ENCODE assay signal across 8 mouse cellular contexts in genomic region chr7:142083588-142084317, GRCm38 (mm10). TPM values are rescaled to one million over a fixed set of nuclear protein-coding genes. Genes with fewer than 3 reads are reported as not detected.
DNase-seq lines count a peak whose midpoint lies in the region; ATAC-seq lines count a peak whose summit lies in the region.

No protein-coding gene starts in this region.

- intact Hi-C loops in left cerebral cortex, postnatal 4 days (cut with DNase I) = no loop called here

- DNase-seq in liver = no peak
- peak; percentile 29 to 67 for DNase-seq in gastrocnemius, postnatal 4 days (ENCODE audit: low spot score in 2 of 2)
- DNase-seq in kidney, postnatal 10 days = peak; percentile 49
- no peak for DNase-seq in retina, postnatal 1 day
- no peak for DNase-seq in left cerebral cortex, postnatal 4 days
- no peak for DNase-seq in layer of hippocampus, postnatal 14 days (ENCODE audit: low spot score in 2 of 2)

- ATAC-seq in liver, embryonic 12.5 days = no peak

- H3K27me3 ChIP-seq in liver, embryonic 12.5 days (replicated peaks) = peaks cover 79% of the 10 kb centered on the region

- H3K4me1 ChIP-seq in liver, embryonic 12.5 days = peaks cover 57% of the 10 kb centered on the region
- peaks cover 6% of the 10 kb centered on the region for H3K4me1 ChIP-seq in brown adipose tissue, adult 24 weeks (ENCODE audit: control insufficient read depth, insufficient read depth, insufficient read length, low read length)

- no peak overlapping the region for H3K4me3 ChIP-seq in liver, embryonic 12.5 days
- H3K4me3 ChIP-seq in brown adipose tissue, adult 24 weeks (ENCODE audit: insufficient read depth, low read depth, low read length) = no peak overlapping the region

- H3K36me3 ChIP-seq in liver, embryonic 12.5 days = peaks cover 60% of the 10 kb centered on the region

- H3K9me3 ChIP-seq in liver, embryonic 12.5 days (replicated peaks) = no peaks in the 10 kb centered on the region

- 0 out of 2 replicates have a peak overlapping the region, but pooled peaks have one; percentile 38 for H3K9ac ChIP-seq in liver, embryonic 12.5 days

- no peak overlapping the region for H3K27ac ChIP-seq in liver, embryonic 12.5 days
- H3K27ac ChIP-seq in brown adipose tissue, adult 24 weeks (replicated peaks; ENCODE audit: low read depth, low read length) = peak overlapping the region; percentile 57

- no peak overlapping the region for H3K4me2 ChIP-seq in liver, embryonic 12.5 days

- WGBS in liver, embryonic 12.5 days (ENCODE audit: insufficient replicate concordance) = 31% methylated on average over 12 of the region's 12 CpGs

RNA-seq across cellular contexts. Expression of gene Dusp8, which starts 11.9 kb away (rescaled TPM):
- 7.4 and 7.5 TPM in 2 replicates for polyA plus RNA-seq in liver, embryonic 12.5 days (2016; fragmentation: Nextera tagmentation; extraction: Ambion mirVana)
- polyA plus RNA-seq in brown adipose tissue, adult 24 weeks (2012; ENCODE audit: insufficient read depth, insufficient read length, missing spikeins) = 6.7 and 8.2 TPM in 2 replicates
- 10 to 100 TPM; 14.3 to 20.4 TPM for total RNA-seq in gastrocnemius, postnatal 4 days (2021)
- total RNA-seq in left cerebral cortex, postnatal 4 days (2021) = 100 to 1,000 TPM; 142 to 154 TPM
- 100 to 1,000 TPM; 139 to 140 TPM for total RNA-seq in layer of hippocampus, postnatal 14 days (2021)

RNA-seq across cellular contexts. Expression of gene Mob2, which starts 22.9 kb away (rescaled TPM):
- polyA plus RNA-seq in liver, embryonic 12.5 days (2016; fragmentation: Nextera tagmentation; extraction: Ambion mirVana) = 62.9 and 64.6 TPM in 2 replicates
- polyA plus RNA-seq in brown adipose tissue, adult 24 weeks (2012; ENCODE audit: insufficient read depth, insufficient read length, missing spikeins) = 29.6 and 34.7 TPM in 2 replicates
- 10 to 100 TPM; 45.0 to 47.9 TPM for total RNA-seq in gastrocnemius, postnatal 4 days (2021)
- 10 to 100 TPM; 21.1 to 21.2 TPM for total RNA-seq in left cerebral cortex, postnatal 4 days (2021)
- total RNA-seq in layer of hippocampus, postnatal 14 days (2021) = 10 to 100 TPM; 23.6 to 27.1 TPM

RNA-seq across cellular contexts. Expression of gene Gm45618, which starts 36.8 kb away (rescaled TPM):
- not detected in 2 replicates for polyA plus RNA-seq in liver, embryonic 12.5 days (2016; fragmentation: Nextera tagmentation; extraction: Ambion mirVana)
- not detected in 2 replicates for polyA plus RNA-seq in brown adipose tissue, adult 24 weeks (2012; ENCODE audit: insufficient read depth, insufficient read length, missing spikeins)
- not detected for total RNA-seq in gastrocnemius, postnatal 4 days (2021)
- total RNA-seq in left cerebral cortex, postnatal 4 days (2021) = not detected
- not detected for total RNA-seq in layer of hippocampus, postnatal 14 days (2021)

RNA-seq across cellular contexts. Expression of gene Gm39115, which starts 52.1 kb away (rescaled TPM):
- not detected in 2 replicates for polyA plus RNA-seq in liver, embryonic 12.5 days (2016; fragmentation: Nextera tagmentation; extraction: Ambion mirVana)
- polyA plus RNA-seq in brown adipose tissue, adult 24 weeks (2012; ENCODE audit: insufficient read depth, insufficient read length, missing spikeins) = not detected in 2 replicates
- not detected for total RNA-seq in gastrocnemius, postnatal 4 days (2021)
- not detected for total RNA-seq in left cerebral cortex, postnatal 4 days (2021)
- not detected for total RNA-seq in layer of hippocampus, postnatal 14 days (2021)

Comparison
In these comparisons a context has a peak if more than half of its experiments do, and no peak if none do; other contexts are left out.
1. DNase-seq: peak in gastrocnemius, postnatal 4 days (2 of 2) and kidney, postnatal 10 days (single experiment); none in liver (single experiment), retina, postnatal 1 day (single experiment), left cerebral cortex, postnatal 4 days (single experiment) and layer of hippocampus, postnatal 14 days (0 of 2).
2. RNA of gene Dusp8, which starts 11.9 kb away (total RNA-seq): 142 to 154 TPM in left cerebral cortex, postnatal 4 days and 139 to 140 TPM in layer of hippocampus, postnatal 14 days; 14.3 to 20.4 TPM in gastrocnemius, postnatal 4 days; every median in the first group is over 4 times any median in the second.